Mouse (Mus musculus) forebrain, postnatal 0 days (tissue): ENCODE measurements around the gene Cacna2d2. TPM values are rescaled to one million over a fixed set of nuclear protein-coding genes. Genes with fewer than 3 reads are reported as not detected.

Experiments used
- ATAC-seq: fragments of 200-750 bp; cut with Nextera tagmentation; 2 replicates; pipeline ENCODE4 v1.8.0; 2017; ENCODE audit warnings: mild to moderate bottlenecking, moderate library complexity
- DNase-seq: peaks from one replicate; pipeline ENCODE4 v3.0.0-alpha.2; 2015
- H3K27ac ChIP-seq: fragments of 300-500 bp; sonication (generic); 2 replicates; pipeline ENCODE4 v1.5.1; 2014; ENCODE audit warnings: low read depth, mild to moderate bottlenecking, antibody characterized with exemption, low read length, moderate library complexity, mixed read lengths
- H3K27me3 ChIP-seq: fragments of 300-500 bp; sonication (generic); 2 replicates; pipeline ENCODE4 v1.6.1; 2014; ENCODE audit warnings: mild to moderate bottlenecking, low read length, mixed read lengths; ENCODE audit not compliant: insufficient read depth
- H3K36me3 ChIP-seq: fragments of 300-500 bp; sonication (generic); 2 replicates; pipeline ENCODE4 v1.6.1; 2014; ENCODE audit warnings: mild to moderate bottlenecking, moderate library complexity; ENCODE audit not compliant: insufficient read depth
- H3K4me1 ChIP-seq: fragments of 300-500 bp; sonication (generic); 2 replicates; pipeline ENCODE4 v1.6.1; 2014; ENCODE audit warnings: antibody characterized with exemption; ENCODE audit not compliant: insufficient read depth
- H3K4me2 ChIP-seq: fragments of 300-500 bp; sonication (generic); 2 replicates; pipeline ENCODE4 v1.6.1; 2014; ENCODE audit warnings: low read depth, mild to moderate bottlenecking, moderate library complexity
- H3K4me3 ChIP-seq: fragments of 300-500 bp; sonication (generic); 2 replicates; pipeline ENCODE4 v1.5.1; 2014; ENCODE audit warnings: low read depth, low read length, mixed read lengths
- H3K9ac ChIP-seq: fragments of 300-500 bp; sonication (generic); 2 replicates; pipeline ENCODE4 v1.6.1; 2014; ENCODE audit warnings: mild to moderate bottlenecking
- H3K9me3 ChIP-seq: fragments of 300-500 bp; sonication (generic); 2 replicates; pipeline ENCODE4 v1.6.1; 2016; ENCODE audit warnings: low read length
- CTCF ChIP-seq: sonication (generic); IDR thresholded peaks from 2 replicates; pipeline ENCODE4 v1.5.1; 2016; ENCODE audit warnings: antibody characterized with exemption, control low read depth, low read depth
- WGBS: fragments of 180-500 bp; shearing (Covaris S2); extraction: QIAGEN DNeasy Blood & Tissue Kit; methylation state at CpG from one replicate; pipeline ENCODE4 v1.1.7; 2014; 5-methylcytosine and 5-hydroxymethylcytosine counted together
- polyA plus RNA-seq: library from polyadenylated mRNA; unstranded; fragments of >200 nt; fragmentation: Nextera tagmentation; extraction: Ambion mirVana; gene quantifications from 2 replicates; pipeline ENCODE4 v1.2.1, GENCODE M21; 2015
- total RNA-seq: library from RNA; depleted of rRNA; stranded (reverse); fragments of >200 nt; gene quantifications from 2 replicates; pipeline ENCODE4 v1.2.3, GENCODE M21; 2014

The Cacna2d2 gene
- total and polyA plus RNA-seq, 2 experiments from 2014 or later, result 5.0 to 49.5 TPM

GRCm38 (mm10) chr9:107453151-107453550 is 53.7 kb downstream of the Cacna2d2 start:
- Histone ChIP-seq H3K9me3 (no peaks in the 10 kb centered on the region), H3K4me1 (peaks cover 10% of the 10 kb centered on the region), H3K4me2 (no peak overlapping the region), H3K27me3 (peaks cover 15% of the 10 kb centered on the region), H3K9ac (no peak overlapping the region), H3K36me3 (no peaks in the 10 kb centered on the region), H3K27ac (no peak overlapping the region), H3K4me3 (no peak overlapping the region)
- ATAC-seq (no peak), DNase-seq (no peak)
- 90% methylated on average over 8 of the region's 8 CpGs for WGBS
- no peak for TF ChIP-seq CTCF

DNA sequence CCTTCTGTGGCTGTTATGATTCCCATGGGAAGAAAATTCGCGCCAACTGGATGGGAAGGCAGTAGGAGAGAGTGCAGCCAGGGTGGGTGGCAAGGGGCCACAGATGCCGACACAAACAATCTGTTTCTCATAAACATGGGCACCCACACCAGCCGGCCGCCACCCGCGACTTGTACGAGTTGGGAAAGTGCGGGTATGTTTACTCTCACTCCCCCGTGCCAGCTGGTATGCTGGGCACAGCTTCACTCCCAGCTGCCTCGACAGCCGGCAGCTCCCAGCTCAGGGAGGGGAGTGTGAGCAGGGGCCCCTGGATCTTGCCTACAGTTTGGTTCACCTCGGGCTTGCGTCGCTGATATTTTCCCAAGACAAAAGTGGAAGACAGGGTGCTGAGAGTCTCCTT is 57.3 kb downstream of the Cacna2d2 start:
- no peak overlapping the region for H3K9ac ChIP-seq
- DNase-seq (peak; percentile 88), ATAC-seq (peak; percentile 95)
- peaks cover 11% of the 10 kb centered on the region for H3K27me3 ChIP-seq
- H3K4me3 ChIP-seq, result no peak overlapping the region
- no peak overlapping the region for H3K4me2 ChIP-seq
- no peaks in the 10 kb centered on the region for H3K36me3 ChIP-seq
- 37% methylated on average over 15 of the region's 15 CpGs for WGBS
- H3K4me1 ChIP-seq, result peaks cover 3% of the 10 kb centered on the region; the same call in 1 of the 2 replicates
- no peak for TF ChIP-seq CTCF
- H3K9me3 ChIP-seq, result no peaks in the 10 kb centered on the region
- H3K27ac ChIP-seq, result no peak overlapping the region

DNA sequence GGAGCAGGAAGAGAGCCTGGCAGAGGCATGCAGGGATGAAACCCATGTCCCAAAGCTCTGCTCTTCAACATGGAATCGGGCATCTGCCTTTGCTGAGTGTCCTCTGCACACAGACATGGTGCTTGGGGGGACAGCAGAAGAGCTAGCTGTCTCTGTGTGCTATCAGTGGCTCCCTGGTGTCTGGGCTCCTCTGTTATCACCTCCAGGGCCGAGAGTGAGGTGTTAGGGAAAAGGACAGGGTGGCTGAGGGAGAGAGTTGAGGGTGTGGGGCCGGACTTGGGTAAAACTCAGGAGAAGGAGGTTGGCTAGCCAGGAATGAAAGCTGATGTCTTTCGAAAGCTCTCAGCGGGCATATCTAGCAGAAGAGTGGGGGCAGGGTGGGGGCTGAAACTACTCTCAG is 63.5 kb downstream of the Cacna2d2 start:
- H3K4me1 ChIP-seq, result 0 out of 2 replicates have a peak, but pooled peaks cover 3% of the 10 kb centered on the region
- peaks cover 5% of the 10 kb centered on the region for H3K27me3 ChIP-seq
- H3K9ac ChIP-seq, result no peak overlapping the region
- no peak overlapping the region for H3K4me3 ChIP-seq
- DNase-seq, result no peak
- H3K36me3 ChIP-seq, result no peaks in the 10 kb centered on the region
- no peaks in the 10 kb centered on the region for H3K9me3 ChIP-seq
- H3K4me2 ChIP-seq, result no peak overlapping the region
- whole genome bisulfite sequencing, result 85% methylated on average over 5 of the region's 5 CpGs
- ATAC-seq, result no peak
- TF ChIP-seq CTCF, result no peak
- no peak overlapping the region for H3K27ac ChIP-seq

DNA sequence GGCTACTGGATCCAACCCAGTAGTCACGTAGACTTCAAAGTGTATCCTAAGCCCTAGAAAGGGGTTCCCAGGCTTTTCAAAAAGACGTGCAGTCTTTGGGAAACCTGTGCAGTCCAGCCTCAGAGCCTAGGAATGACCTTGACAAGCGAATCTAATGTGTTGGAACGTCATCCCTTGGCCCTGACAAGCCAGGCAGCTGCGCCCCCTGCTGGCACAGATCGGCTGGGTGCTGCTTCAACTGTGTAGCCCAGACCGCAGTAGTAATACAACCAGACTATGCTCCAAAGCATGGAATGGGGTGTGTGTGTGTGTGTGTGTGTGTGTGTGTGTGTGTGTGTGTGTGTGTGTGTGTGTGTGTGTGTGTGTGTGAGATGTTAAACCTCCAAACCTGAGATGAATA is 64.1 kb downstream of the Cacna2d2 start:
- Histone ChIP-seq H3K4me1 (0 out of 2 replicates have a peak, but pooled peaks cover 3% of the 10 kb centered on the region), H3K36me3 (no peaks in the 10 kb centered on the region), H3K27ac (peak overlapping the region; percentile 42), H3K27me3 (peaks cover 5% of the 10 kb centered on the region), H3K4me3 (no peak overlapping the region), H3K4me2 (no peak overlapping the region), H3K9me3 (no peaks in the 10 kb centered on the region), H3K9ac (no peak overlapping the region)
- peak; percentile 94 for TF ChIP-seq CTCF
- 13% methylated on average over 7 of the region's 7 CpGs for WGBS
- DNase-seq (peak; percentile 88), ATAC-seq (peak; percentile 92)

- H3K36me3 ChIP-seq, result no peaks in the 10 kb centered on the region
- TF ChIP-seq CTCF, result no peak
- ATAC-seq (peak; percentile 64), DNase-seq (peak; percentile 40)
- no peaks in the 10 kb centered on the region for H3K9me3 ChIP-seq
- WGBS, result 23% methylated on average over 9 of the region's 9 CpGs
- 0 out of 2 replicates have a peak overlapping the region, but pooled peaks have one; percentile 1 for H3K9ac ChIP-seq
- no peak overlapping the region for H3K4me3 ChIP-seq
- H3K27ac ChIP-seq, result peak overlapping the region; percentile 42
- no peak overlapping the region for H3K4me2 ChIP-seq
- H3K4me1 ChIP-seq, result 0 out of 2 replicates have a peak, but pooled peaks cover 3% of the 10 kb centered on the region
- peaks cover 5% of the 10 kb centered on the region for H3K27me3 ChIP-seq
These were observed 64.7 kb downstream of the Cacna2d2 start for GRCm38 (mm10) chr9:107464130-107464529.

DNA sequence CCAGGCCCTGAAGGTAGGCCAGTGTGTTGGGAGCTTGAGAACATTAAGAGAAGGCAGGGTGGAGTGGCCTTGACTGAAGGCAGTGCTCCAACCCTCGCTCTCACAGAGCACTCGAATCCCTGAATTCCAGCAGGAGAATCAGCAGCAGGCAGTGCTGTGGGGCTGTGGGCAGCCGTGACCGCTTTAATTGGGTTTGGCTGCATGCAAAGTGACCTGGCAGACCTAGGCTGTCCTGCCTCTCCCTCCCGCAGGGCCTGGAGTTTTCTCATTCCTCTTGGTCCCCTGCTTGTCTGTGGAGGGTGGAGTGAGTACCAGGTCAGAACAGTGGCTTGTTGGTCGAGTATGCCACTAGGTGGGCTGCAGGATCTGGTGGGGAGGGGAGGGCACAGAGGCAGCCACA is 66.2 kb downstream of the Cacna2d2 start:
- Histone ChIP-seq H3K4me3 (no peak overlapping the region), H3K27ac (no peak overlapping the region), H3K27me3 (peaks cover 5% of the 10 kb centered on the region), H3K36me3 (no peaks in the 10 kb centered on the region), H3K9me3 (no peaks in the 10 kb centered on the region), H3K9ac (no peak overlapping the region), H3K4me2 (no peak overlapping the region), H3K4me1 (peaks cover 10% of the 10 kb centered on the region; the same call in 1 of the 2 replicates)
- no peak for ATAC-seq
- TF ChIP-seq CTCF, result no peak
- 28% methylated on average over 6 of the region's 6 CpGs for WGBS
- no peak for DNase-seq

DNA sequence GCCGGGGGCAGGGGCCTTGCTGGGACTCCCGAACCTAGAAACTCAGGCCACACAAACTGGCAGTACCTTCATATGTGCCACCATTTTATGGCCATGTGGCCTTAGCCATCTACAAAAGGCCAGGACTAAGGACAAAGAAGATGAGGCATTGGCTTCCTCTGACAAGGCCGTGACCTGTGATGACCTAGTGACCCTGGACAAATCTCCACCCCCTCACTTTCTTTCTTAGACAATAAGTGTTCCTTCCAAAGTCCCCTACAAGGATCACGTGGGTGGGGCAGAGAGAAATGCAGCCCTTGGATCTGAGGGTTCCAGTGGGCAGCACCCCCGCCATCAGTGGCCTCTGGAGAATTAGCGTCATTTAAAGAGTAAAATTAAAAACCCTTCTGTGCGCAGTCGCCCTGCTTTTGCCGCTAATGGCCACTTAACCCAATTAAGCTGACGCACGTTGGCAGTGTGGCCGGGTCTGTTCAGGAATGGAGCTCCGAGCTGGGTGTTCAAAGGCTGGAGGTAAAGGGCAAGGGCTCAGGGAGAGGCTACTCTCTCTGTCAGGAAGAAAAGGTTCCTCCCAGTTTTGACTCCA is 69.9 kb downstream of the Cacna2d2 start:
- H3K36me3 ChIP-seq, result no peaks in the 10 kb centered on the region
- DNase-seq (no peak), ATAC-seq (no peak)
- WGBS, result 28% methylated on average over 13 of the region's 13 CpGs
- no peak overlapping the region for H3K27ac ChIP-seq
- H3K4me2 ChIP-seq, result no peak overlapping the region
- H3K27me3 ChIP-seq, result peaks cover 5% of the 10 kb centered on the region
- no peak for TF ChIP-seq CTCF
- H3K4me1 ChIP-seq, result peaks cover 10% of the 10 kb centered on the region; the same call in 1 of the 2 replicates
- no peak overlapping the region for H3K9ac ChIP-seq
- no peaks in the 10 kb centered on the region for H3K9me3 ChIP-seq
- H3K4me3 ChIP-seq, result no peak overlapping the region
